Mouse (Mus musculus) liver, embryonic 14.5 days (tissue): Measurements from ENCODE around the gene Dpf3.

Experiments used
- CTCF ChIP-seq: IDR thresholded peaks from 2 replicates; pipeline ENCODE4 v1.5.1; 2016; ENCODE audit warnings: antibody characterized with exemption, low read depth, control low read depth
- EP300 ChIP-seq: IDR thresholded peaks from 2 replicates; pipeline ENCODE4 v1.6.1; 2016; ENCODE audit warnings: antibody characterized with exemption, low read depth

- TF ChIP-seq EP300 (no peak), CTCF (no peak)
Measured at GRCm38 (mm10) chr12:83521083-83521482, 33.6 kb upstream of the Dpf3 start.
